Mouse (Mus musculus): Measurements from ENCODE around the gene Ptgdr2.

GRCm38 (mm10) chr19:10991911-10992310, 55.0 kb downstream of the Ptgdr2 start:
- no peak for TF ChIP-seq CTCF (IDR thresholded peaks at IDR 0.05; ENCODE audit: borderline replicate concordance, insufficient read depth, low read depth, low read length)
- TF ChIP-seq POLR2A (IDR thresholded peaks at IDR 0.05; ENCODE audit: borderline replicate concordance, insufficient read depth, low read length), result no peak

Data from cerebellum, adult 2 months (tissue).